Mouse (Mus musculus): ENCODE results near the gene Spaca9.

- TF ChIP-seq CTCF (IDR thresholded peaks at IDR 0.05; ENCODE audit: low read depth) (no peak), EP300 (IDR thresholded peaks at IDR 0.05; ENCODE audit: low read depth) (no peak)
Measured at GRCm38 (mm10) chr2:28742701-28743100, 43.2 kb upstream of the Spaca9 start.
